Mouse (Mus musculus) mouse trophoblast stem cell (cell line): ENCODE data around the gene Gpr61.

Source experiments
- in situ Hi-C, 2 experiments: fragments of 300-500 bp; cut with MseI, MboI; formaldehyde crosslinking; loops; 2 replicates in 1 of 2; 3 replicates in 1 of 2; pipeline ENCODE4 v1.15.1; 2025

The Gpr61 gene

GRCm38 (mm10) chr3:108178756-108179715 is 24.4 kb upstream of the Gpr61 start:
- in situ Hi-C loops, result no loop called here

GRCm38 (mm10) chr3:108174672-108175531 is 20.2 kb upstream of the Gpr61 start:
- in situ Hi-C loops, result no loop called here

DNA sequence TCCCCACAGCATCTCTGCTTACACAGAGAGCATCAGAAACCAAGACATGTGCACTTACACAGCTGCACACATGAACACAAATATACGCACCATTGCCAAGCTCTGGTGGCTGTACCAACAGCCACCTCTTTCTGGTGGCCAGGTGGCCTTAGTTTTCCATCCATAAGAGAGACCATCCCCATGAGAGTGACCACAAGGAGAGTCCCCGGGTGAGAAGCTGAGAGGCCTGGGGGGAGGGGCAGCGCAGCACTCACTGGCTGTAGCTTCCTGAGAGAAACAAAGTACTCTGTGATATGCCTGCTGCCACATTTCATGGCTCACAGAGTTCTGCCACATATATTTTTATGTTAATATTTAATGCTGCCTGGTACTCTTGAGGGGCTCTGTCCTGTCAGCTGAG is 14.5 kb upstream of the Gpr61 start:
- in situ Hi-C loops, result loop anchor here (10.0 kb wide), 1 partner anchor 66 kb away; no protein-coding TSS in a partner anchor

DNA sequence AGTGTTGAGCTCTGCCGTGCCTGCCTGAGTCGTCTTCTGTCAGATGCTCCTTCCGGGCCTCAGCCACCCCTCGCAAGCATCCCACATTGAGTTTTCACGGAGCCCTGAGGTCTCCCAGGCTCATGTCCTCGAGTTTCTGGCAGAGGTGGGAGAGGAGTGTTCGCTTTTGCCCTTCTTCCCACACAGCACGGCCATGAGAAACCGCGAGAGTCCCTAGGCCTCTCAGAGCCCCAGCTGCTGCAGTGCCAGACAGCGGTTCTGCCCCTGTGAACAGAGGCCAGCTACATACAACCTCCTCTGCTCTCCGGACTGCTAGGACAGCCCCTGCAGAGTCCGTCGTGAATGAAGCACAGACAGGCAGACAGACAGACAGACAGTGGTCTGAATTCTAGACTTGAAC is 12.8 kb upstream of the Gpr61 start:
- in situ Hi-C loops, result loop anchor here (10.0 kb wide), 1 partner anchor 67 kb away; no protein-coding TSS in a partner anchor

DNA sequence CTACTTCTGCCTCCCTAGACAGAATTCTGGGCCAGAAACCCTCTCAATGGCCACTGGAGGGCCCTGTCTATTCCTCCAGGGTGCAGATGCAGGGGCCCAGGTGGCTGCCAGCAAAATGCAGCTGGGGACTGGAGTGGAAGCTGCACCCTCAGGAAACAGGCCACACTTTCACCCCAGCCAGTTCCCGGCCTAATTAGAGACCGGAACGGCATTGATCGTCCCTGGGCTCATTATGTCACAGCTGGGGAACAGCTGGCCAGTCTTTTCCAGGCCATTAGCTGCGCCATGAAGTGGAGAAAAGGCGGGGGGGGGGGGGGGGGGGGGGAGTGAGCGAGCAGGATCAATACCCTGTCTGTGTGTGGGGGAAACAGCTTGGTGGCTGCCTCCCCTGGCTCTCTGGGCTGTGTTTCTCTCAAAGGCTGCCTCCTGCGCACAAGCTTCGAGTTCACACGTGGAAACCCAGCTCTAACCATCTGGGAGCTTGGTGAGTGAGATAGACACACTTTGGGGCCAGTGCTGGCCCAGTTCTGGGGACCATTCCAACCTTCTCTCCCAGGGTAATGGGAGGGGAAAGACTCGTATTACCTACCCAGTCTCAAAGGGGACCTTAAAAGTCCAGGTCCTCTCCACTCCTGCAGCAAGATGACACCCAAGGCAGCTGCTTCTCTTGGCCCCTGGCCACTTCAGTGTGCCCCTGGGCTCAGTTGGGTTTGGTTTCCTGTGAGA is 12.0 kb upstream of the Gpr61 start:
- in situ Hi-C loops, result loop anchor here (10.0 kb wide), 1 partner anchor 68 kb away; no protein-coding TSS in a partner anchor

- in situ Hi-C loops, result loop anchor here (10.0 kb wide), 1 partner anchor 69 kb away; no protein-coding TSS in a partner anchor
These were observed 11.0 kb upstream of the Gpr61 start for GRCm38 (mm10) chr3:108165532-108166315.

DNA sequence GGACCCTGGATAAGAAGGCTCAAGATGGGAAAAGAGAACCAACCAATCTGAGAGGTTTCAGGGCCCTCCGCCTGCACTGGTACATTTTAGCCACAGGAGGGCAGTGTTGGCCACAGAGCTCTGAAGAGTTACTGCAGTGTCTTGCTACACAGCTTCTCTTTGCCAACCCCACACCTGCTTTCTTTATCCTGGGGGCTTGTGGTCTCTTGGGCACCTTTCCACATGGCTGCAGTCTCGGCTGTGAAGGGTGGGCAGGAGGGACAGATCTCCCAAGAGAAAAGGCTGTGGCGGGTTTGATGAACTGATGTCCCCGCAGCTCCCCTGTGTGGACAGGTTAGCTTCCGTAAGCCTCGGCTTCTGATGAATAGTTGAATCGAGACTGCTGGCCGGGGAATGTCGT is 10.1 kb upstream of the Gpr61 start:
- in situ Hi-C loops, result loop anchor here (10.0 kb wide), 1 partner anchor 70 kb away; no protein-coding TSS in a partner anchor

GRCm38 (mm10) chr3:108164091-108164490 is 9.4 kb upstream of the Gpr61 start:
- in situ Hi-C loops, result loop anchor here (10.0 kb wide), 1 partner anchor 71 kb away; no protein-coding TSS in a partner anchor

DNA sequence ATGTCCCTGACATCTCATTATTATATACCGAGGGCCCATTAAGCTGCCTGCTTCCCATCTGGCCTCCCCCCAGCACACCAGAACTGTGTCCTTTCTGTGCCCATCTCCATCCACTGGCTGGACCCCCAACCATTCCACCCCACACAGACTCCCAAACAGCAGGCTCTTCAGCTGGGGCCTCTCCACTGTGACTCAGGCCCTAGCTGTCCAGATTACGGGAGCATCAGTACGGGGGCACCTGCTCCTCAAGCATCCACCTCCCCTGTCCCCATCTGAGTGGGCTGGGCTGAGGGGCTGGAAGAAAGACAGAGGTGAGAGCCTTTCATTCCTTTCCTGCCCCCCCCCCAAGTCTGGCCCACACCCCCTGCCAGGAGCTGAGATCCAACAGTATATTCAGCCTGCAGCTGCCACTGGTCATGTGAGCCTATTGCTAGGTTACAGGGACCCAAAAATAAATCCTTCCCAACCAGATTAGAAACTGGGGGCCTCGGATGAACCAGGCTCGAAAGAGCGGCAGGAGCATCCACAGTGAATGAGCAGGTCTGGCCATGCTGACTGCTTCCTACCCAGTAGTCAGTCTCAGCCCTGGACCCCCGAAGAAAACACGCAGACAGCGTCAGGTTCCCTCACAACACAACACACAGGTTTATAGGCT is 3.8 kb upstream of the Gpr61 start:
- in situ Hi-C loops, result no loop called here

DNA sequence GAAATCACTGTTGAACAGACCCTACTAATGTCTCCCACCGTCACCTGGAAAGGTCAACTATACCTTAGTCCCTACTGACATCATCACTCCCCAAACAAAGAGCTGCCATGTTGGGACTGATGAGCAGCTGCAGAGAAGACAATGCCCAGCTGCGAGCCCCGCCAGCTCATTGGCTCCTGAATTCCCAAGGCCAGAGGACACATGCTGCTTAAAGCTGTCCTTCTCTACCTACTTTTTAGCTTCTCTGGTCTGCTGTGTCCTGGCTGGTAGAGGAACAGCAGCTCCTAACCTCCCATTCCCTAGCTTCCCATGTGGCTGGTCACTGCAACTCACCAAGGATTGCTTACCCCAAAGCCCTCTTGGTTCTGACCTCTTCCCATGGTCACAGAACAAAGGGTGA is 2.4 kb downstream of the Gpr61 start:
- in situ Hi-C loops, result no loop called here

- in situ Hi-C loops, result loop anchor here (5.0 kb wide), 2 partner anchors 65 to 75 kb away; no protein-coding TSS in a partner anchor
These were observed 7.1 kb downstream of the Gpr61 start for GRCm38 (mm10) chr3:108147386-108148235.

- in situ Hi-C loops, result loop anchor here (5.0 kb wide), 2 partner anchors 64 to 74 kb away; no protein-coding TSS in a partner anchor
These were observed 8.0 kb downstream of the Gpr61 start for GRCm38 (mm10) chr3:108146671-108147070.

DNA sequence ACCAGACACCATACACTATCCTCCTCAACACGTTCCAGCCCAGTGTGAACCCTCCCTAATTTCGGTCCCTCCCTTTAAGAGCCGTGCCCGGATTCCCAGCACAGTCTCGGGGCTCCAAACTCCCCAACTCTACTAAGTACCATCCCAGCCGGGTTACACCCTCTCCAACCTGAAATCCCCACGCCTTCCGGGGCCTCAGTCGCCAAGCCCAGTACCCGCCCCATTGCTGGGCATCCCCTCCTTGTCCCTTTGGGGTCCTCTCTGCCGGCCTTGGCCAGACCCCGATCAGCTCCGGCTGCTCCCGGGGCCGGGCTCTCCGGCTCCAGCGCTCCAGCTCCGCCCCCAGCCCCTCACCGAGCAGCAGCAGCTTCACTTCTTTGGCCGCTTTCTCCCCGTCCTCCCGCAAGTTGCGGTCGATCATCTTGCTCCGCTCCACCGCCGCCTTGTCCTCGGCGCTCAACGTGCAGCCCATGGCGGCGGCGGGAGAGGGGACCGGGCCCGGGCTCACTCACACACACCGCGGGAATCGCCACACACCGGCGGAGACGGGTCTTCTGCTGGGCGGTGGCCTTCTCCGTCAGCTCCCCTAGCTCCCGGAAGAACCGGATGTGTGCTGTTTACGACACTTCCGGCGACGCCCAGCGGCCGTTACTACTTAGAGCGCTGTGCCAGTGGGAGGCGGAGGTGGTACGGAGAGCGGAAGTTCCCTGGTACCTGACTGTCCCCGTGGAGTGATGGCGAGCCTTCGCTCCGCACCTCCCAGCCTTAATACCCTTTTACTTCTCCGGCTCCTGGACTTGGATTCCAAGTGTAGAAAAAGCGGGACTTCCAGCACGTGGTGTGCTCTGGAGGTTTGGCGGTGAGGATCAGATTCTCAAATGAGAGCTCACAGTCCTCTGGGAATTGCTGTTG is 8.9 kb downstream of the Gpr61 start, which contains the start of gene Gnai3:
TSS of gene Gnai3 (minus strand) at position 613 of the 912 bp plus-strand sequence.
- in situ Hi-C loops, result loop anchor here (5.0 kb wide), 2 partner anchors 63 to 73 kb away; no protein-coding TSS in a partner anchor

DNA sequence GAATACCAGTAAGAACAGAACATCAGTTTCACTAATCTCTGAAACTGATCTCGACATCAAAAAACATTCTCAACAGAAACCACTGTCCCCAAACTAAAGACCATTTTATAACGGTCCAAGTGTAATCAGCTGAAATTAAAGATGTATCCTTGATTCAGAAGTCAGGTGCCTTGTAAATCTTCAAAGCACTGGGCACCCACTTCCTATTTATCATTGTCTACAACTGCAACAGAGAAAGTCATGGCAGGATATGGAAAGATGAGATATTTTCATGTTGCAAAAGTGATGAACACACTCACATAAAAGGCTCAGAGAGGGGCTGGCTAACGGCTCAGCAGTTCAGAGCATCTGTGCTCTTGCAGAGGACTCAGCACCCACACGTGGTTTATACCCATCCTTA is 13.9 kb downstream of the Gpr61 start:
- in situ Hi-C loops, result no loop called here

- in situ Hi-C loops, result no loop called here
These were observed 15.6 kb downstream of the Gpr61 start for GRCm38 (mm10) chr3:108139113-108139512.

- in situ Hi-C loops, result no loop called here
These were observed 20.0 kb downstream of the Gpr61 start for GRCm38 (mm10) chr3:108134701-108135100.

DNA sequence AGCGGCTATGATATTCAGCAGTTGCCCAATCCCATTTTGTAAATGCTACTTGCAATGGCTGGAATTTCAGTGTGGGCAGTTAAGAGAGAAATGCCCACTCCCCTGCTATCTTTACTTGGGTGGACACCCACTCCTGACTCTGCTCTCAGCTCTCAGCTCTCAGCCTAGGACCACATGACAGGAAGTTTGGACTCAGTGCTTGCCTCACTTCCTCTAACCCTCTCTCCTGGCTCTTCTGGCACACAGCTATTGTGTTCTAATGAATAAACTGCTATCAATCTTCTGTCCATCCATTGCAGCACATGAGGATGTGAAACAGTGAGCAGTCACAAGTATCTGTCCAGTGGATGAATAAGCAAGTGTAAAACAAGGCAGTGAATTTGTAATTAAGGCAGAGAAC is 22.2 kb downstream of the Gpr61 start:
- in situ Hi-C loops, result no loop called here

DNA sequence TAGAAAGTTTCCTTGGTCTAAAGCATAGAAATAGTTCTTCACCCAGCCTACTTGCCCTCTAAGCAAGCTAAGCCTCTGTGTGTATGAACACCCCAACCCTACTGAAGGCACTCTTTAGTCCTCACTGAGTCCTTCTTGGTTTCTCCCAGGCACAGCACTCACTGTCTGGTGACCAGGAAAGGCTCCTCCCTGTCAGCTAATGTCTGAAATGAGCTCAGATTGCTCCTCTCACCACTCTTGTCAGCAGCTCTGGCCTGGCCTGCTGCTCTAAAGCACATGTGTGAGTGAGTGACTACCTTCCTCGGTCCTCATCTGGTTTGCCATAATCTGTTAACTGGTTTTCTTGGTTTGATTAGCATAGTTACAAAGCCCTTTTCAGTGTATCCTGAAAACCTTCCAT is 22.9 kb downstream of the Gpr61 start:
- in situ Hi-C loops, result no loop called here
